In the genomic region with DNA sequence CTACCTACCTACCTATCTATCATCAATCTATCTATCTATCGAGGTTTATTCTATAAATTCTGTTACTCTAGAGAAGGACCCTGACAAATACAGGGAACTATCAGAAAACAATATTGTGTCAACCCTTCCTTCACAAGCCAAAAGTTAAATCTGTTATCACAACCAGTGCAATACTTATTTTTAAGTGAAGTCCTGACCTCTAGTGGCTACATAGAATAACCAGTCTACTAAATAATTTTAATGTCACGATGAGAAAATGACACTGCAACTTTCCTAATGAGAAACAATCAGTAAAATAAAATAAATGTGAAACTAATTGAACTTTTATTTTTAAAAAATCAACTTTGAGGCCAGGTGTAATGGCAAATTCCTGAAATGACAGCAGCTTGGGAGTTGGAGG, we compare ENCODE assay signal across 14 mouse cellular contexts. TPM values are rescaled to one million over a fixed set of nuclear protein-coding genes. Genes with fewer than 3 reads are reported as not detected.
DNase-seq lines count a peak whose midpoint lies in the region; ATAC-seq and TF ChIP-seq lines count a peak whose summit lies in the region.
"Had no signal": no experiment of that assay in that cellular context is flagged by ENCODE, and none has a peak within 500 bp of the region (broad histone marks: within the 10 kb centered on the region; RNA-seq: fewer than 3 reads in every experiment).

No protein-coding gene starts in this region.

- intact Hi-C loops in gastrocnemius, adult 2 months (cut with DNase I), result loop anchor here (2.0 to 10.0 kb wide), 2 partner anchors 336 to 954 kb away; no protein-coding TSS in a partner anchor

- no peak for ATAC-seq in limb, embryonic 14.5 days (ENCODE audit: low FRiP score, low read depth)
- ATAC-seq: midbrain, embryonic 13.5 days had no signal

- no peak overlapping the region for H3K4me3 ChIP-seq in gastrocnemius, adult 2 months
- no peak overlapping the region for H3K4me3 ChIP-seq in limb, embryonic 14.5 days (replicated peaks; ENCODE audit: low read length)
- H3K4me3 ChIP-seq in limb, embryonic 10.5 days, result no peak overlapping the region
- H3K4me3 ChIP-seq: lung, embryonic 15.5 days; midbrain, embryonic 13.5 days had no signal

- H3K9me3 ChIP-seq in limb, embryonic 14.5 days (ENCODE audit: control insufficient read depth, low read length), result no peaks in the 10 kb centered on the region
- no peaks in the 10 kb centered on the region for H3K9me3 ChIP-seq in limb, embryonic 10.5 days (replicated peaks)
- H3K9me3 ChIP-seq: lung, embryonic 15.5 days; midbrain, embryonic 13.5 days had no signal

- TF ChIP-seq CTCF in gastrocnemius, adult 2 months (IDR thresholded peaks at IDR 0.05), result peak; percentile 61

- H3K4me2 ChIP-seq in limb, embryonic 14.5 days (replicated peaks; ENCODE audit: low read depth, low read length, severe bottlenecking), result no peak overlapping the region
- H3K4me2 ChIP-seq: lung, embryonic 15.5 days; midbrain, embryonic 13.5 days had no signal

- TF ChIP-seq POLR2A in limb, embryonic 14.5 days (IDR thresholded peaks at IDR 0.05; ENCODE audit: borderline replicate concordance, extremely low read depth, insufficient read depth, insufficient read length), result no peak

- H3K9ac ChIP-seq in limb, embryonic 14.5 days (ENCODE audit: low read depth, low read length, severe bottlenecking), result no peak overlapping the region
- H3K9ac ChIP-seq: lung, embryonic 15.5 days; midbrain, embryonic 13.5 days had no signal

- no peaks in the 10 kb centered on the region for H3K36me3 ChIP-seq in limb, embryonic 14.5 days (ENCODE audit: control insufficient read depth, insufficient read depth, low read length)
- no peaks in the 10 kb centered on the region for H3K36me3 ChIP-seq in limb, embryonic 10.5 days
- H3K36me3 ChIP-seq: lung, embryonic 15.5 days; midbrain, embryonic 13.5 days had no signal

- 0 out of 2 replicates have a peak, but pooled peaks cover 3% of the 10 kb centered on the region for H3K4me1 ChIP-seq in limb, embryonic 14.5 days (ENCODE audit: control insufficient read depth, insufficient read depth, low read length)
- H3K4me1 ChIP-seq in limb, embryonic 10.5 days, result 0 out of 2 replicates have a peak, but pooled peaks cover 4% of the 10 kb centered on the region
- H3K4me1 ChIP-seq: lung, embryonic 15.5 days had no signal

- H3K27ac ChIP-seq in gastrocnemius, adult 2 months, result no peak overlapping the region
- H3K27ac ChIP-seq in limb, embryonic 14.5 days (replicated peaks; ENCODE audit: low read depth, low read length), result no peak overlapping the region
- no peak overlapping the region for H3K27ac ChIP-seq in limb, embryonic 10.5 days
- H3K27ac ChIP-seq: lung, embryonic 15.5 days; midbrain, embryonic 13.5 days had no signal

- DNase-seq in gastrocnemius, adult 2 months, result no peak
- DNase-seq in gastrocnemius, postnatal 25 days, result no peak
- peak; percentile 71 for DNase-seq in limb, embryonic 14.5 days (ENCODE audit: low spot score)
- DNase-seq in limb, embryonic 10.5 days (ENCODE audit: low spot score), result no peak
- peak; percentile 30 for DNase-seq in CD4-positive helper T cell, adult 2 months (ENCODE audit: low read depth, low spot score)
- DNase-seq in embryo, embryonic 10.5 days (ENCODE audit: low spot score), result peak; percentile 45
- DNase-seq in left cerebral cortex, adult 18-20 months (ENCODE audit: low spot score in 2 of 2), result no peak
- no peak for DNase-seq in thymus, postnatal 14 days
- DNase-seq: gastrocnemius, postnatal 10 days; heart, postnatal 10 days; kidney, adult 18-20 months had no signal

- no peaks in the 10 kb centered on the region for H3K27me3 ChIP-seq in limb, embryonic 14.5 days (ENCODE audit: control insufficient read depth, insufficient read depth, low read length)
- no peaks in the 10 kb centered on the region for H3K27me3 ChIP-seq in limb, embryonic 10.5 days (ENCODE audit: low read depth, poor library complexity, severe bottlenecking)
- H3K27me3 ChIP-seq: lung, embryonic 15.5 days; midbrain, embryonic 13.5 days had no signal

- WGBS in limb, embryonic 14.5 days, result 48% methylated on average over 2 of the region's 2 CpGs
- 64% methylated on average over 2 of the region's 2 CpGs for WGBS in limb, embryonic 10.5 days

RNA-seq across cellular contexts. Expression of gene Supt20, which starts 3.5 kb away (rescaled TPM):
- total RNA-seq in gastrocnemius, adult 2 months (2021), result 10 to 100 TPM in 1 of 2 experiments, 1 to 10 TPM in 1; 9.5 to 13.3 TPM
- total RNA-seq in gastrocnemius, postnatal 25 days (2021), result 10 to 100 TPM; 12.1 to 12.4 TPM
- polyA plus RNA-seq in limb, embryonic 14.5 days (2012; rRNA removed), result 146 and 155 TPM in 2 replicates
- polyA plus RNA-seq in limb, embryonic 14.5 days (2014; fragmentation: Nextera tagmentation; extraction: Ambion mirVana), result 110 and 116 TPM in 2 replicates
- 94.4 and 106 TPM in 2 replicates for polyA plus RNA-seq in limb, embryonic 10.5 days (2016; fragmentation: Nextera tagmentation; extraction: Ambion mirVana)
- 10 to 100 TPM; 43.2 to 45.0 TPM for total RNA-seq in left cerebral cortex, adult 18-20 months (2021)

RNA-seq across cellular contexts. Expression of gene Gm21958, which starts 25.1 kb away (rescaled TPM):
- total RNA-seq in gastrocnemius, adult 2 months (2021), result not detected
- not detected for total RNA-seq in gastrocnemius, postnatal 25 days (2021)
- polyA plus RNA-seq in limb, embryonic 14.5 days (2012; rRNA removed), result not detected in 2 replicates
- polyA plus RNA-seq in limb, embryonic 14.5 days (2014; fragmentation: Nextera tagmentation; extraction: Ambion mirVana), result 1.9 TPM in 1 of 2 replicates, not detected in the other
- polyA plus RNA-seq in limb, embryonic 10.5 days (2016; fragmentation: Nextera tagmentation; extraction: Ambion mirVana), result 1.1 and 1.5 TPM in 2 replicates
- total RNA-seq in left cerebral cortex, adult 18-20 months (2021), result not detected
- total RNA-seq: gastrocnemius, postnatal 10 days; heart, postnatal 10 days; layer of hippocampus, postnatal 25 days had no signal

RNA-seq across cellular contexts. Expression of gene Exosc8, which starts 46.1 kb away (rescaled TPM):
- total RNA-seq in gastrocnemius, adult 2 months (2021), result 10 to 100 TPM; 10.8 to 14.1 TPM
- 1 to 10 TPM; 8.9 to 9.8 TPM for total RNA-seq in gastrocnemius, postnatal 25 days (2021)
- 111 and 130 TPM in 2 replicates for polyA plus RNA-seq in limb, embryonic 14.5 days (2012; rRNA removed)
- 109 and 119 TPM in 2 replicates for polyA plus RNA-seq in limb, embryonic 14.5 days (2014; fragmentation: Nextera tagmentation; extraction: Ambion mirVana)
- polyA plus RNA-seq in limb, embryonic 10.5 days (2016; fragmentation: Nextera tagmentation; extraction: Ambion mirVana), result 183 and 200 TPM in 2 replicates
- 10 to 100 TPM; 31.4 to 31.9 TPM for total RNA-seq in left cerebral cortex, adult 18-20 months (2021)

RNA-seq across cellular contexts. Expression of gene Alg5, which starts 46.2 kb away (rescaled TPM):
- 1 to 10 TPM; 7.4 TPM for total RNA-seq in gastrocnemius, adult 2 months (2021)
- total RNA-seq in gastrocnemius, postnatal 25 days (2021), result 1 to 10 TPM; 9.3 to 9.4 TPM
- polyA plus RNA-seq in limb, embryonic 14.5 days (2012; rRNA removed), result 33.7 and 43.0 TPM in 2 replicates
- polyA plus RNA-seq in limb, embryonic 14.5 days (2014; fragmentation: Nextera tagmentation; extraction: Ambion mirVana), result 63.8 and 67.5 TPM in 2 replicates
- polyA plus RNA-seq in limb, embryonic 10.5 days (2016; fragmentation: Nextera tagmentation; extraction: Ambion mirVana), result 39.8 and 42.0 TPM in 2 replicates
- total RNA-seq in left cerebral cortex, adult 18-20 months (2021), result 10 to 100 TPM; 18.6 to 19.7 TPM

Comparison
In these comparisons a context has a peak if more than half of its experiments do, and no peak if none do; other contexts are left out.
1. DNase-seq: peak in limb, embryonic 14.5 days (single experiment), CD4-positive helper T cell, adult 2 months (single experiment) and embryo, embryonic 10.5 days (single experiment); none in gastrocnemius, adult 2 months (single experiment), gastrocnemius, postnatal 25 days (single experiment), limb, embryonic 10.5 days (single experiment), left cerebral cortex, adult 18-20 months (0 of 2) and thymus, postnatal 14 days (single experiment).